Mouse (Mus musculus): Measurements from ENCODE around the gene Epb41. TPM values are rescaled to one million over a fixed set of nuclear protein-coding genes. Genes with fewer than 3 reads are reported as not detected.
A peak's percentile ranks its signal among the peaks of the same experiment; 100 is the strongest.

The Epb41 gene
- polyA plus RNA-seq, 1 experiment from 2014 or later, result 125 TPM

DNA sequence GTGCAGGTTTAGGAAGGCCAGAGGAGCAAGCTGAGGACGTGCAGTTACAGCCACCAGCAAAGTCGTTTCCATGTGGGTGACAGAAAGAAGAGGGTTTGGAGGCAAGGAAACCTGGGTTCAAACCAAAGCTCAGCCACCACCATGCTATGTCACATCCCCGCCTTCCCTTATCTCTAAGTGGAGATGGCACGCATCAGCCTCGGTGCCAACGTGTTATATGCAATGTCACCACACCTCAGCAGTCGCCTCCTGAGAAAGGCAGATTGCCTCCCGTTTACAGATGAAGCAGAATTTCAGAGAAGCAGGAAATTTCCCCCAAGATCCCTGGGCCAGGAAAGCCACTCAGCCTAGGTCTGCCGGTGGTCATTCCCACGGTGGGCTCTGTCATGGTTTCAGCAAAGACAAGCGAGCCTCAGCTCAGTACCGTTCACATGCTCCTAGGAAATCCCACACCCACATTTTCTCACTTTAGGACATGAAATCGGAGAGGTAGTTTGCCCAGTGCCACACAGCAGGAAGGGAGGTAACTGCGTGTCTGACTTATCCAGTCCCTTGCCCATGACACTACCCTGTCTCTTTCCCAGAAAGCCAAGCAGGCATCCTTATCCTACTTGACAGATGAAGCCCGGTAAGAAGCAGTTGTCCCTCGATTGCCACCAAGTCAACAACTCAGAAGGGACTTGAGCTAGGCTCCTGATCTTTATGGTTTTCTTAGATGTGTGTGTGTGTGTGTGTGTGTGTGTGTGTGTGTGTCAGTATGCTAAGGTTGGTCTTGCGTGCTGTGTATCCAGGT lies 14.9 kb downstream of the Epb41 start:
- ATAC-seq (ENCODE audit: insufficient number of reproducible peaks, insufficient read depth, low FRiP score, low TSS enrichment), result no peak
- Histone ChIP-seq H3K9me3 (no peaks in the 10 kb centered on the region), H3K9ac (no peak overlapping the region), H3K27me3 (no peaks in the 10 kb centered on the region), H3K36me3 (no peaks in the 10 kb centered on the region), H3K4me1 (peaks cover 5% of the 10 kb centered on the region; the same call in 1 of the 2 replicates), H3K4me3 (no peak overlapping the region), H3K4me2 (replicated peaks) (no peak overlapping the region), H3K27ac (no peak overlapping the region)
- 70% methylated on average over 17 of the region's 17 CpGs for WGBS

DNA sequence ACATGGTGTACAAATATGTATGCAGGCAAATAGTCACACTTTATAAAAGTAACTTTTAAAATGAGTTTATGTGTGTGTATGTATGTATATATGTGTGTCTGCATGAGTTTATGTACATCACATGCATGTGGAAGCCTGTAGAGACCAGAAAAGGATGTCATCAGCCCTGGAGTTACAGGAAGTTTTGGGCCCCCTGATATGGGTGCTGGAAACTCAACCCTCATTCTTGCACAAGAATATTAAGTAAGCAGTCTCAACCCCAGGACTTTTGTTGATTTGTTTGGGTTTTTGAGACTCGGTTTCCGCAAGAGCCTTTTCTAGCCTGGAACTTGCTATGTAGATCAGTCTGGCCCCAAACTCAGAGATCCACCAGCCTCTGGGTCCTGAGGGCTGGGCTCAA lies 15.6 kb downstream of the Epb41 start:
- Histone ChIP-seq H3K27ac (no peak overlapping the region), H3K27me3 (no peaks in the 10 kb centered on the region), H3K36me3 (no peaks in the 10 kb centered on the region), H3K4me2 (replicated peaks) (no peak overlapping the region), H3K4me1 (peaks cover 5% of the 10 kb centered on the region; the same call in 1 of the 2 replicates), H3K9me3 (no peaks in the 10 kb centered on the region), H3K4me3 (no peak overlapping the region), H3K9ac (no peak overlapping the region)
- 92% methylated on average over 2 of the region's 2 CpGs for WGBS
- ATAC-seq (ENCODE audit: insufficient number of reproducible peaks, insufficient read depth, low FRiP score, low TSS enrichment), result no peak

DNA sequence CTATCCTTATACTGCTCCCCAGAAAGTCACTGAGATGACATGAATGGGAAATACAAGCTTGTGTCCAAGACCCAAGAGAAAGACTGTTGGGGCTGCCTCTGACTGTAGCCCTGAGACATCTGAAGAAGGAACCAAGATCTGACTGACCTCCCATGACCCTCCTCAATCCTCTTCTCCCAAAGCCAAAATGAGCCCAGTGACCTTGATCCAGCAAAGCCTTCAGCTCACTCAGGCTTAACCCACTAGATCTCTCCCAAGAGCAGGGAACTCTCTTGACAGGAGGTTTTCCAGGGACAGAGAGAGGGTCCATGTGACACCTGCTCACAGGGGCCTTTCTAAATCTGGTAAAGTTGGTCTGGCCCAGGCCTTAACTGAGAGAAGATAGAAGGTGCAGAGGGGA lies 17.8 kb downstream of the Epb41 start:
- no peak overlapping the region for H3K4me2 ChIP-seq (replicated peaks)
- H3K36me3 ChIP-seq, result no peaks in the 10 kb centered on the region
- no peak for ATAC-seq (ENCODE audit: insufficient number of reproducible peaks, insufficient read depth, low FRiP score, low TSS enrichment)
- no peaks in the 10 kb centered on the region for H3K27me3 ChIP-seq
- peaks cover 2% of the 10 kb centered on the region; the same call in 1 of the 2 replicates for H3K4me1 ChIP-seq
- no peak overlapping the region for H3K27ac ChIP-seq
- H3K4me3 ChIP-seq, result no peak overlapping the region
- no peak overlapping the region for H3K9ac ChIP-seq
- no peaks in the 10 kb centered on the region for H3K9me3 ChIP-seq

DNA sequence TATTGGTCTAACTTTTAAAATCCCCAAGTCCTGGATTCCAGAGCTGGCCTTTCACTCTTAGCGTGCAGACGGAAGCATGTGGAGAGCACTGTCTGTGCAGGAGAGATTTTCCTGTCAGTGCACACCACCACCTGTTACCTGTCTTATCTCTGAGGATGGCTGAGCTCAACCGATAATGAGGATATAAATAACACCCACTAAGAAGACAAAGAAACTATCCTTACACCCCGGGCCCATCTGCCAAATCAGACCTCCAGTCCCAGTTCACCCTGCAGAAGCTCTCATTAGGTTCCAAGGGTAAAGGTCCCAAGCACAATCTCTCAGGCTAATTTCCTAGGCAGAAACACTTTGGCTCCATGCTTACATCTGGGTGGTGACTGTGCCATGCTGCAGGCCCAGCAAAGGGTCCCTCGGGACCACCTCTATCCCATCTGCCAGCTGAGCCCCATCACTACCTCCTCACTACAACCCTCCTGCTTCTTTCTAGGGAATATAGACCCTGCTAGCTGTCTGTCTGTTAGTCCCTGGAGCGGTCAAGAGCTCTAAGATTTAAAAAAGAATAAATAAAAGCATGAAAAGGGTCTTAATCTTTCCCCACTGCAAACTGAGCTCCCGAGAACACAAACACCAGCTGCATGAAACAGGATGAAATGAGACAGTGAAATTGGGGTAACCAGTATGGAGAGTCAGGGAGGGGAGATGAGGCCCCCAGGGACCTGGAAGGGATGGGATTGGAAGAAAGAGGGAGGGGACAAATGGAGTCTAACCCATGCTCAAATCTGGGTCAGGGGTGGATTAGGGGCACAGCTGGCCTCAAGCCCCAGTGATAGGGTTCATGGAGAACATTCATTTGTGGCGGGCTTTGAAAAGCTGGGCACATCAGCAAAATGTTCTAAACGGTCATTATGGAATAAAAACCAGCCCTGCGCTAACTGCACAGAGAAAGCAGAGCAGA lies 23.5 kb downstream of the Epb41 start:
- H3K27me3 ChIP-seq, result no peaks in the 10 kb centered on the region
- H3K9ac ChIP-seq, result no peak overlapping the region
- 69% methylated on average over 10 of the region's 10 CpGs for WGBS
- H3K4me2 ChIP-seq (replicated peaks), result no peak overlapping the region
- H3K27ac ChIP-seq, result no peak overlapping the region
- H3K36me3 ChIP-seq, result no peaks in the 10 kb centered on the region
- ATAC-seq (ENCODE audit: insufficient number of reproducible peaks, insufficient read depth, low FRiP score, low TSS enrichment), result no peak
- no peak overlapping the region for H3K4me3 ChIP-seq
- H3K4me1 ChIP-seq, result peaks cover 15% of the 10 kb centered on the region
- H3K9me3 ChIP-seq, result no peaks in the 10 kb centered on the region

DNA sequence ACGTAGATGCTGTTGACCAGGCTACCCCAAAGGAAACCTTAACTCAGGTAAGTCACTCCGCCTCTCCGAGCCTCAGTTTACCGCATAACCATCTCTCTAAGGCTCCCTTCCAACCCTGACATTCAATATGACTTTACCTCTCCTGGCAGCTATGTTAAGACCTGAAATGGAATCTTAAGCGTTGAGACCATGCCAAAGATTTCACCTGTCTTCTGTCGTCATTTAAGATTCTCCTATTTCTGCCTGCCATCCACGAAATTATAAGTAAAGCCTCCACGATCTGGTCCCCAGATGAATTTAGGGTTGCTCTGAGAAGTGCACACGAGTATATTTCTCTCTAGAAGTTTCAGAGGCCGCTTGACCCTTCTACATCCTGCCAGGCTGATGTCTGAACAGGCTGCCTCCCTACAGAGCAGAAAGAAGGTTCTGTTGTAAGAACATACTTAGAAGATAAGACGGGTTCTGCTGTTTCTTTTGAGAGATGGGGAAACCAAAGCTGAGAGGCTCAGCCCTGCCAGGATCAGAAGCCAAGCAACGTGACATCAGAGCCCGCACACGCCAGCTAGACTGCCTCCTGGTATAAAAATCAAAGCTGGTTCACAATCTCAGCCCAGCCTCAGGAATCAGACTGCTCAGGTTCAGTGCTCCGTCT lies 25.4 kb downstream of the Epb41 start:
- Histone ChIP-seq H3K9me3 (no peaks in the 10 kb centered on the region), H3K27me3 (no peaks in the 10 kb centered on the region), H3K4me3 (peak overlapping the region; percentile 92), H3K4me1 (peaks cover 20% of the 10 kb centered on the region), H3K4me2 (replicated peaks) (peak overlapping the region; percentile 89), H3K36me3 (no peaks in the 10 kb centered on the region), H3K9ac (no peak overlapping the region), H3K27ac (no peak overlapping the region)
- 12% methylated on average over 13 of the region's 15 CpGs for WGBS
- no peak for ATAC-seq (ENCODE audit: insufficient number of reproducible peaks, insufficient read depth, low FRiP score, low TSS enrichment)

DNA sequence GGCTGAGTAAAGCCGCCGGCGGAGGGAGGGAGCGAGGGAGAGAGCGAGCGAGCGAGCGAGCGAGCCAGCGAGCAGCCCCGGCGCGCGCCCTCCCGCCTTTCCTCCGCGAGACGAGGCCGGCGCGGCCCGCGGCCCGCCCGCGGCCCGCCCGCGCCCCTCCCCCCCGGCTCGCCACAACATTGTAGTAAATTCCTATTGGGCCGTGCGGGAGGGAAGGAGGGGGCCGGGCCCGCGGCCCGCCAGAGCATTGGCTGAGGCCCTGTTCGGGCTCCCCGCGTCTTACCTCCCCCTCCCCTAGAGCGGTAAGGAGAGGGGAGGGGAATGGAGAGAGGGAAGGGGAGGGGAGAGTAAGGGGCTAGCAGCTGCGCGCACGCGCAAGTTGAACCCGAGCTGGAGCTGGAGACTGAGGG lies 26.1 kb downstream of the Epb41 start:
- Histone ChIP-seq H3K4me3 (peak overlapping the region; percentile 92), H3K4me1 (peaks cover 26% of the 10 kb centered on the region), H3K9ac (peak overlapping the region; percentile 97), H3K4me2 (replicated peaks) (peak overlapping the region; percentile 89), H3K9me3 (no peaks in the 10 kb centered on the region), H3K36me3 (no peaks in the 10 kb centered on the region), H3K27ac (peak overlapping the region; percentile 98), H3K27me3 (no peaks in the 10 kb centered on the region)
- ATAC-seq (ENCODE audit: insufficient number of reproducible peaks, insufficient read depth, low FRiP score, low TSS enrichment), result peak; percentile 98
- WGBS, result under 1% methylated on average over 24 of the region's 46 CpGs

DNA sequence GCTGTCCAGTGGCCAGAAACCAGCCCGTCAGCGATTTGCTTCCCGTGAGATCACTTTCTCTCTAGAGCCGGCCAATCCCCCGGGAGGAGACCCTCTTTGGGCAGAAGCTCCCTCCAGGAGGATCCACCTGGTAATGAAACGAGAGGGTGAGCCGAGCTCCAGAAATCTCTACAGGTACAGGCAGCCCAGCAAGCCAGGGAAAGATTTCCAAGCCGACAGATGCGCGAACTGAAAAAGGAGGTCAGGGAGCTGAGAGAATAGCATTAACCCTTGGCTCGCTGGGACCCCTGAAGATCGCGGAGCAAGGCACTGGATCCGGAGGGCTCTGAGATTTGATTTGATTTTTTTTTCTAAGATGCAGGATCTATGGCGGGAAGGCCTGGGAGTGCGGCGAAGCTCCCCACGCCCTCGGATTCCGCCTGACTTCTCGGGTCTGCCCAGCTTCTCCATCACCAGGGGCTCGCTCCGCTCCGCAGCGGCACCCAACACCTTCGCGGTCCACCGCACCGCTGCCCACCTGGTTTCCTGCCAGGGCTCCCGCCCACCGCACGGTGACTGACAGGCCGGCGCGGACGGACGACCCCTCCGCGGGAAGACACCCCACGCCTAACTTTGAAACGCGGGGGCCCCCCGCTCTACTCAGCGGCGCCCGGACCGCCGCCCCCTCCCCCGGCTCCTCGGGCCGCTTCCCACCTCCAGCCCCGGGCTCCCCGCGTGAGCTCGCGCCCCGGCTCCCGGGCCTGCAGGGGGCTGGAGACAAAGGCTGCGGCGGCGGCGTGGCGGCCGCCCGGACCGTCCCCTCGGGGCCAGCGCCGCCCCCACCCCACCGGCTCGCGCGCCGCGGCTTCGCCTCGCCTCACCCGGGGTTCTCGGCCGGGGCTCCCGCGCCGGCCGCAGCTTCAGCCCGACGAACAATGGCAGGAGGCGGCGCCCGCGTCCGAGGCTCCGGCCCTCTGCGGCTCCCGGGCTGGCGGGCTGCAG lies 26.8 kb downstream of the Epb41 start:
- peak overlapping the region; percentile 98 for H3K27ac ChIP-seq
- H3K4me3 ChIP-seq, result peak overlapping the region; percentile 92
- H3K4me1 ChIP-seq, result peaks cover 30% of the 10 kb centered on the region
- no peaks in the 10 kb centered on the region for H3K36me3 ChIP-seq
- H3K27me3 ChIP-seq, result no peaks in the 10 kb centered on the region
- H3K9ac ChIP-seq, result peak overlapping the region; percentile 97
- H3K4me2 ChIP-seq (replicated peaks), result peak overlapping the region; percentile 89
- peak; percentile 24 for ATAC-seq (ENCODE audit: insufficient number of reproducible peaks, insufficient read depth, low FRiP score, low TSS enrichment)
- no peaks in the 10 kb centered on the region for H3K9me3 ChIP-seq
- WGBS, result under 1% methylated on average over 88 of the region's 95 CpGs

DNA sequence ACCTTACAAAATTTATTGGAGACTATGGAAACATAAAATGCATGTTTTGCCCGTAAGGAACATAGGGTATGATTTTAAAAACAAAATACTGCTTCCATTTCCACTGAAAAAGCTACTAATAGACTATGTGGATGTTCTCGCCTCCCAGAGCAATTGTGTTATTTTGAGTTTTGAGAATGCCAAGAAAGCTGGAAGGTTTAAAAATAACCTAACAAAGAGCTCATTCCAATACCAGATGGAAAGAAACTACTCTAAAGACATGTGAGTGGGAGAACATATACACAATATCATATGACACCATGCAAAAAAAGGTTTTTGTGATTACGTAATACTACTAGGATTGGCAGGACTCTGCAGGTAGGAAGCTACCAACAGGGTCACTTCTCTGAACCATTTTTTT lies 31.4 kb downstream of the Epb41 start:
- Histone ChIP-seq H3K9me3 (no peaks in the 10 kb centered on the region), H3K4me3 (no peak overlapping the region), H3K4me2 (replicated peaks) (no peak overlapping the region), H3K9ac (no peak overlapping the region), H3K27me3 (no peaks in the 10 kb centered on the region), H3K27ac (no peak overlapping the region), H3K4me1 (peaks cover 30% of the 10 kb centered on the region), H3K36me3 (no peaks in the 10 kb centered on the region)
- 80% methylated on average over 3 of the region's 3 CpGs for WGBS
- no peak for ATAC-seq (ENCODE audit: insufficient number of reproducible peaks, insufficient read depth, low FRiP score, low TSS enrichment)

DNA sequence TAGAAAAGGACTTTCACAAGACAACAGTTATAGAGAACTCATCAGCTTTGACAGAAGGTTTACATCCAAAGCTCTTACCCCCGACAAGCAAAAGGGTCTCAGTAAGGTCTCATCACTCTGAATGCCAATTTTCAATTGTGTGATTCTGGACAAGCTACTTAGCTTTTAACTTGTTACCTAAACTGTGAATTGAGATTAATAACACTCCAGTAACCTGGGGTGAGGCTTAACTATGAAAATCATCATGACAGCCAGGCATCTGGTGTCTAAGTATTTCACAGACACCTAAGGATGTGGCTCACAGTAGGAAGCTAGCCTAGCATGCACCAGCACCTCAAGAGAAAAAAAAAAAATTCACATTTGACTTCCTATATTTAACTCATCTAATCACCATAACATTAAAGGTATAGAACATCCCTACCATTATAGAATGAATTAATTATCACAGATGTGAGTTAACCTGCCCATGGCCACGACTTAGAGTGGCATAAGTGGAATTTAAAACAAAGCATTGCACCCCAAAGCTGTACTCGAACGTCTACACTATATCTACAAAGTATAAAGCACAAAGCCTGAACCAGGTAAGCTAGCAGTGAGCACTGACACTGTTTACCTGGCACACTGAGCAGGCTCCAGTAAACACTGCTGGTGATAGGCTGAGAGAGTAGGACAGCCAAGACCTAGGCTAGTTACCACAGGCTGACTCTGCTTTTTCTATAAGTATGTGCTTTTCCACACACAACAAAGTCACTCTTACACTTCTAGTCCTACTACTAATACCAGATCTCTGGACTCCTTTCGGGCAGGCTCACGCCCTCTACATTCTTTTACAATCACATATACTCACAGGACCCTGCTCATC lies 33.4 kb downstream of the Epb41 start:
- 79% methylated on average over 6 of the region's 6 CpGs for whole genome bisulfite sequencing
- ATAC-seq (ENCODE audit: insufficient number of reproducible peaks, insufficient read depth, low FRiP score, low TSS enrichment), result no peak
- Histone ChIP-seq H3K4me2 (replicated peaks) (no peak overlapping the region), H3K36me3 (no peaks in the 10 kb centered on the region), H3K27ac (no peak overlapping the region), H3K4me3 (no peak overlapping the region), H3K27me3 (no peaks in the 10 kb centered on the region), H3K4me1 (peaks cover 35% of the 10 kb centered on the region), H3K9me3 (no peaks in the 10 kb centered on the region), H3K9ac (no peak overlapping the region)

DNA sequence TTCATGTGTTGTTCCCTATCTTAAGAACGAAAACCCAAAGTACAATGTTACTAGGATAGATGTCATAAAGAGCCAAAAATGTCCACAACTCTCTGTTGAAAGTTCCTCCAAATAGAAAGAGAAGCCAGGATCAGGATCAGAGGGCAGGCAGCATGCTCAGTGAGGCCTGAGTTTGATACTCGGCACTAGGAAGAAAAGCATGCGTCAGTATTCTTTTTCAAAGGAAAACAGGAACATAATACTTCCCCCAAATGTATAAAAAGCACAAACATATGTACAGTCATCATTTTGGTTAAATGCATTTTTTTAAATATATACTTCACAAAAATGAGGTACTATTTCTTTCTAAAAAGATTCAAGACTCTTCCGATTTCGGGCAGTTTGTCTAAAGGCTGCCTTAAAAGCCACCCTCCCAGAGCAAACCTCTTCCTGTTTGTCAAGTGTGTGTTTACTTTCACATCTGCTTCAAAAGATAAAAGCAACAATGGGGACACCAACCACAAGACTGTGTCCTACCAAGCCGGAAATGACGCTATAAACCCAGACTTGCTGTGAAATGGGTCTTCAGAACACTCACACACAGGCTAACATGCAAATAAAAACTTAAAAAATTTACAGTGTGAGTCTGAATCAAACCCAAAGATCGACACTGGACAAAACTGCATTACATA lies 35.0 kb downstream of the Epb41 start:
- no peak for ATAC-seq (ENCODE audit: insufficient number of reproducible peaks, insufficient read depth, low FRiP score, low TSS enrichment)
- Histone ChIP-seq H3K4me3 (no peak overlapping the region), H3K9ac (no peak overlapping the region), H3K27ac (no peak overlapping the region), H3K27me3 (no peaks in the 10 kb centered on the region), H3K9me3 (no peaks in the 10 kb centered on the region), H3K4me1 (peaks cover 40% of the 10 kb centered on the region), H3K4me2 (replicated peaks) (no peak overlapping the region), H3K36me3 (no peaks in the 10 kb centered on the region)
- WGBS, result 78% methylated on average over 8 of the region's 8 CpGs
